Mouse (Mus musculus): ENCODE data around the gene Myh11.
"Not testable (repeated sequence)": the region's sequence is repeated elsewhere in the genome, so short reads cannot be mapped to it uniquely, and the experiment has no call there.

Myh11 gene

GRCm38 (mm10) chr16:14162988-14163416 is 128.2 kb downstream of the Myh11 start, which contains the start of the genes Nde1 and Marf1:
TSS of gene Nde1 (plus strand) at chr16:14163275.
TSS of gene Marf1 (minus strand) at chr16:14163351.
- DNase-seq (ENCODE audit: low spot score in 2 of 2), result peak; percentile 87 to 89

- DNase-seq (ENCODE audit: low spot score in 2 of 2), result no peak
Measured at GRCm38 (mm10) chr16:14160941-14161340, 130.2 kb downstream of the Myh11 start.

GRCm38 (mm10) chr16:14159746-14160131 is 131.4 kb downstream of the Myh11 start:
- peak; percentile 77 to 78 for DNase-seq (ENCODE audit: low spot score in 2 of 2)

GRCm38 (mm10) chr16:14158936-14159745 is 132.0 kb downstream of the Myh11 start:
- peak; percentile 99 to 100 for DNase-seq (ENCODE audit: low spot score in 2 of 2)

- DNase-seq (ENCODE audit: low spot score in 2 of 2), result no peak
Measured at GRCm38 (mm10) chr16:14158536-14158935, 132.6 kb downstream of the Myh11 start.

GRCm38 (mm10) chr16:14156312-14156711 is 134.9 kb downstream of the Myh11 start:
- no peak for DNase-seq (ENCODE audit: low spot score in 2 of 2)

GRCm38 (mm10) chr16:14155638-14156037 is 135.5 kb downstream of the Myh11 start:
- not testable (repeated sequence) for DNase-seq (ENCODE audit: low spot score in 2 of 2)

- DNase-seq (ENCODE audit: low spot score in 2 of 2), result no peak
Measured at GRCm38 (mm10) chr16:14151718-14152117, 139.5 kb downstream of the Myh11 start.

DNA sequence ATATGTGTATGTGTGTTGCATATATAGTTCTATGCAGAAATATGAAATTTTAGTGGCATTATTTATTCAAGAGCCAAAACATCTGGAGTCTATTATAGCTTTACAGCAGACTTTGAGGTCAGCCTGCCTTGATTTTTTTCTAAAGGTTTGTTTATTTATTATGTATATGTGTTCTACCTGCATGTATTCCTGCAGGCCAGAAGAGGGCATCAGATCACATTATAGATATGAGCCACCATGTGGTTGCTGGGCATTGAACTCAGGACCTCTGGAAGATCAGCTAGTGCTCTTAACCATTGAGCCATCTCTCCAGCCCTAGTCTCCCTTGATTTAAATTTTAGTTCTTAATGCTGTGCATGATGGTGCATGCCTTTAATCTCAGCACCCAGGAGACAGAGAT is 143.5 kb downstream of the Myh11 start:
- DNase-seq (ENCODE audit: low spot score in 2 of 2), result no peak

All from thymus, postnatal 10 days (tissue).